Mouse (Mus musculus) bone marrow macrophage, adult 2 months (primary cell): ENCODE results near the gene Mybpc3.

ENCODE experiments used
- CTCF ChIP-seq: IDR thresholded peaks from 2 replicates; pipeline ENCODE4 v1.5.1; 2012; ENCODE audit warnings: low read depth, mild to moderate bottlenecking, low read length, moderate library complexity
- POLR2A ChIP-seq: IDR thresholded peaks from 2 replicates; pipeline ENCODE4 v1.6.1; 2012; ENCODE audit warnings: mild to moderate bottlenecking, low read depth, low read length, borderline replicate concordance

- TF ChIP-seq CTCF (no peak), POLR2A (no peak)
These were observed 58.3 kb downstream of the Mybpc3 start for GRCm38 (mm10) chr2:91176234-91176633.
